ENCODE assay signal across 29 mouse cellular contexts in genomic region chr2:31097276-31097675, GRCm38 (mm10).
"Had no signal": no experiment of that assay in that cellular context is flagged by ENCODE, and none has a peak within 500 bp of the region (broad histone marks: within the 10 kb centered on the region; RNA-seq: fewer than 3 reads in every experiment).

No protein-coding gene starts in this region.

- H3K27ac ChIP-seq: embryonic facial prominence, embryonic 10.5 days; embryonic facial prominence, embryonic 12.5 days; embryonic facial prominence, embryonic 13.5 days; embryonic facial prominence, embryonic 15.5 days; forebrain, embryonic 10.5 days; forebrain, embryonic 12.5 days; forebrain, embryonic 13.5 days; forebrain, embryonic 15.5 days; gastrocnemius, adult 2 months; heart, adult 2 months had no signal

- H3K4me1 ChIP-seq: embryonic facial prominence, embryonic 12.5 days; embryonic facial prominence, embryonic 13.5 days; forebrain, embryonic 12.5 days; forebrain, embryonic 13.5 days; forebrain, embryonic 15.5 days had no signal

- H3K9ac ChIP-seq: embryonic facial prominence, embryonic 12.5 days; embryonic facial prominence, embryonic 13.5 days; embryonic facial prominence, embryonic 15.5 days; forebrain, embryonic 12.5 days; forebrain, embryonic 13.5 days; forebrain, embryonic 15.5 days; forebrain, postnatal 0 days had no signal

- H3K9me3 ChIP-seq: embryonic facial prominence, embryonic 10.5 days; embryonic facial prominence, embryonic 12.5 days; embryonic facial prominence, embryonic 13.5 days; embryonic facial prominence, embryonic 15.5 days; forebrain, embryonic 10.5 days; forebrain, embryonic 12.5 days; forebrain, embryonic 13.5 days; forebrain, embryonic 15.5 days had no signal

- ATAC-seq: forebrain, embryonic 13.5 days; forebrain, embryonic 14.5 days; forebrain, embryonic 15.5 days; forebrain, embryonic 16.5 days; forebrain, postnatal 0 days had no signal

- H3K36me3 ChIP-seq: embryonic facial prominence, embryonic 12.5 days; forebrain, embryonic 15.5 days had no signal

- H3K4me3 ChIP-seq: embryonic facial prominence, embryonic 10.5 days; embryonic facial prominence, embryonic 12.5 days; embryonic facial prominence, embryonic 13.5 days; embryonic facial prominence, embryonic 15.5 days; erythroblast, embryonic 14.5 days; forebrain, embryonic 10.5 days; forebrain, embryonic 12.5 days; forebrain, embryonic 13.5 days; forebrain, embryonic 15.5 days; gastrocnemius, adult 2 months; heart, adult 2 months had no signal

- H3K27me3 ChIP-seq: embryonic facial prominence, embryonic 12.5 days; embryonic facial prominence, embryonic 13.5 days; embryonic facial prominence, embryonic 15.5 days; forebrain, embryonic 12.5 days; forebrain, embryonic 13.5 days; forebrain, embryonic 15.5 days had no signal

- DNase-seq: cerebellum, adult 2 months; cerebellum, adult 8-10 months; cerebellum, adult 9-10 months; cerebellum, adult 9-11 months; cerebellum, postnatal 10 days; cerebellum, postnatal 14 days; cerebellum, postnatal 25 days; cerebellum, postnatal 36 days; embryo, embryonic 11 days; forebrain, postnatal 0 days; gastrocnemius, adult 2 months; gastrocnemius, postnatal 10 days; gastrocnemius, postnatal 14 days; gastrocnemius, postnatal 25 days; gastrocnemius, postnatal 36 days; heart, adult 11 months; heart, adult 18-20 months; heart, adult 2 months had no signal

- H3K4me2 ChIP-seq: embryonic facial prominence, embryonic 12.5 days; embryonic facial prominence, embryonic 13.5 days; embryonic facial prominence, embryonic 15.5 days; forebrain, embryonic 12.5 days; forebrain, embryonic 13.5 days; forebrain, embryonic 15.5 days had no signal
